Mouse (Mus musculus): ENCODE data around the gene Qrich2.

DNA sequence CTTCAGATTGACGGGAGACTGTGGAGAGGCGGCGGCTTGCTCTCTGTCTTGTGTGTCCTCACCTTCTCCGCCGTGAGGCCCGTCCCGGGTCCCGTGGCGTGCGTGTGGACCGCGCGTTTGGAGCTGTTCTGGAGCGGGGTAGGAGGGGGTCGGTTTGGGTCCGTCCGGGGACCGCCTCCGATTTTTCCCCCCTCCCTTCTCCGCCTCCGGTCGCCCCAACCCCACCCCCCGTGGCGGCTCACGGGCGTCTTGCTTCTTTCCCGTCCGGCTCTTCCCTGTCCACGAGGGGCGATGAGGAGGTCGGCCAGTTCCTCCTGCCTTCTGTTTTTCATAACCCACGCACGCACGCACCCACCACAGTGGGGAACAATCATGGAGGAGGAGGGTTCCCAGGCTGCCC lies 32.6 kb upstream of the Qrich2 start:
- no peak for TF ChIP-seq CTCF (IDR thresholded peaks at IDR 0.05; ENCODE audit: low read depth)
- TF ChIP-seq EP300 (optimal IDR thresholded peaks at IDR 0.05): no peak

Measured in stomach, postnatal 0 days (tissue).